ENCODE assay signal across 8 mouse cellular contexts in the genomic region with DNA sequence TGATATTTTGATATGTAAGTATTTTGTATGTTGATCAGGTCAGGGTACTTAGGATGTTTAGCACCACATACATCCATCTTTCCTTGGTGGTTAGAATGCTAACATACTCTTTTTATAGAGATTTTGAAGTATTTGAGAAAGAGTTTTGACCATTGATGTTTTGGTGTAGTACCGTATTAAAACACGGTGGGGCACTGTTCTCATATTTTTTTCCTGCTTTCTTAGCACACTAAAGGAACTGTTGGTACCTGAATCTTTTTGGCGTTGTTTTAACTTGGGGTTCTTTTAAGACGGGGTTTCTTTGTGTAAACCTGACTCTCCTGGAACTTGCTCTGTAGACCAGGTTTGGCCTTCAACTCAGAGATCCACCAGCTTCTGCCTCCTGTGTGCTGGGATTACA.
DNase-seq lines count a peak whose midpoint lies in the region; ATAC-seq lines count a peak whose summit lies in the region.
"Had no signal": no experiment of that assay in that cellular context is flagged by ENCODE, and none has a peak within 500 bp of the region (broad histone marks: within the 10 kb centered on the region; RNA-seq: fewer than 3 reads in every experiment).

No protein-coding gene starts in this region.

- no peaks in the 10 kb centered on the region for H3K36me3 ChIP-seq in kidney, embryonic 14.5 days (ENCODE audit: control insufficient read depth, insufficient read depth, low read length)
- H3K36me3 ChIP-seq: embryonic facial prominence, embryonic 12.5 days had no signal

- H3K9me3 ChIP-seq in kidney, embryonic 14.5 days (ENCODE audit: control insufficient read depth, low read length) = no peaks in the 10 kb centered on the region
- H3K9me3 ChIP-seq: embryonic facial prominence, embryonic 12.5 days had no signal

- no peak overlapping the region for H3K4me3 ChIP-seq in kidney, embryonic 14.5 days (ENCODE audit: low read length)
- H3K4me3 ChIP-seq: embryonic facial prominence, embryonic 12.5 days had no signal

- H3K4me1 ChIP-seq in kidney, embryonic 14.5 days (ENCODE audit: control insufficient read depth, insufficient read depth, low read length) = no peaks in the 10 kb centered on the region
- H3K4me1 ChIP-seq: embryonic facial prominence, embryonic 12.5 days had no signal

- no peaks in the 10 kb centered on the region for H3K27me3 ChIP-seq in kidney, embryonic 14.5 days (ENCODE audit: control insufficient read depth, insufficient read depth, low read length)
- H3K27me3 ChIP-seq: embryonic facial prominence, embryonic 12.5 days had no signal

- H3K4me2 ChIP-seq in kidney, embryonic 14.5 days (replicated peaks; ENCODE audit: low read depth, low read length) = no peak overlapping the region
- H3K4me2 ChIP-seq: embryonic facial prominence, embryonic 12.5 days had no signal

- H3K9ac ChIP-seq in kidney, embryonic 14.5 days (ENCODE audit: low read depth, low read length) = no peak overlapping the region
- H3K9ac ChIP-seq: embryonic facial prominence, embryonic 12.5 days had no signal

- DNase-seq in kidney, adult 9 months = peak; percentile 57
- DNase-seq in B cell, adult 2 months = peak; percentile 22 to 28
- DNase-seq in ES-CJ7 (ENCODE audit: low read depth, low spot score) = peak; percentile 31
- peak; percentile 11 for DNase-seq in layer of hippocampus, adult 9-10 months (ENCODE audit: low spot score)
- no peak for DNase-seq in adrenal gland, postnatal 14 days
- no peak for DNase-seq in testis, postnatal 14 days (ENCODE audit: low spot score)

- no peak overlapping the region for H3K27ac ChIP-seq in kidney, embryonic 14.5 days (ENCODE audit: low read depth, low read length)
- H3K27ac ChIP-seq: embryonic facial prominence, embryonic 12.5 days had no signal

- ATAC-seq in kidney, embryonic 14.5 days (ENCODE audit: low FRiP score, low TSS enrichment) = no peak

- 15% methylated on average over 4 of the region's 4 CpGs for WGBS in kidney, embryonic 14.5 days

Comparison
In these comparisons a context has a peak if more than half of its experiments do, and no peak if none do; other contexts are left out.
1. DNase-seq: peak in kidney, adult 9 months (single experiment), B cell, adult 2 months (2 of 2), ES-CJ7 (single experiment) and layer of hippocampus, adult 9-10 months (single experiment); none in adrenal gland, postnatal 14 days (single experiment) and testis, postnatal 14 days (single experiment).